In genomic region chr11:45472171-45472570, GRCm38 (mm10) we compare ENCODE assay signal across 14 mouse cellular contexts.
DNase-seq lines count a peak whose midpoint lies in the region; ATAC-seq lines count a peak whose summit lies in the region.
"Had no signal": no experiment of that assay in that cellular context is flagged by ENCODE, and none has a peak within 500 bp of the region (broad histone marks: within the 10 kb centered on the region; RNA-seq: fewer than 3 reads in every experiment).

No protein-coding gene starts in this region.

- WGBS in forebrain, embryonic 13.5 days = 77% methylated on average over 5 of the region's 5 CpGs
- WGBS in forebrain, embryonic 12.5 days = 66% methylated on average over 5 of the region's 5 CpGs
- WGBS in midbrain, embryonic 14.5 days = 64% methylated on average over 5 of the region's 5 CpGs
- WGBS in midbrain, embryonic 10.5 days = 73% methylated on average over 5 of the region's 5 CpGs
- 64% methylated on average over 5 of the region's 5 CpGs for WGBS in limb, embryonic 10.5 days

- H3K4me3 ChIP-seq in forebrain, embryonic 13.5 days = no peak overlapping the region
- no peak overlapping the region for H3K4me3 ChIP-seq in forebrain, embryonic 12.5 days (replicated peaks)
- no peak overlapping the region for H3K4me3 ChIP-seq in midbrain, embryonic 14.5 days (replicated peaks; ENCODE audit: low read depth, low read length)
- H3K4me3 ChIP-seq in midbrain, embryonic 10.5 days = no peak overlapping the region
- no peak overlapping the region for H3K4me3 ChIP-seq in limb, embryonic 10.5 days
- H3K4me3 ChIP-seq: heart, embryonic 13.5 days; limb, embryonic 13.5 days had no signal

- H3K9me3 ChIP-seq in forebrain, embryonic 13.5 days (replicated peaks) = no peaks in the 10 kb centered on the region
- no peaks in the 10 kb centered on the region for H3K9me3 ChIP-seq in forebrain, embryonic 12.5 days
- no peaks in the 10 kb centered on the region for H3K9me3 ChIP-seq in midbrain, embryonic 14.5 days (ENCODE audit: control insufficient read depth, low read length)
- no peaks in the 10 kb centered on the region for H3K9me3 ChIP-seq in midbrain, embryonic 10.5 days (replicated peaks)
- H3K9me3 ChIP-seq in limb, embryonic 10.5 days (replicated peaks) = no peaks in the 10 kb centered on the region
- H3K9me3 ChIP-seq: heart, embryonic 13.5 days; limb, embryonic 13.5 days had no signal

- H3K4me2 ChIP-seq in forebrain, embryonic 13.5 days = no peak overlapping the region
- no peak overlapping the region for H3K4me2 ChIP-seq in forebrain, embryonic 12.5 days
- no peak overlapping the region for H3K4me2 ChIP-seq in midbrain, embryonic 14.5 days (ENCODE audit: low read length)
- H3K4me2 ChIP-seq: heart, embryonic 13.5 days; limb, embryonic 13.5 days had no signal

- no peak overlapping the region for H3K9ac ChIP-seq in forebrain, embryonic 13.5 days
- no peak overlapping the region for H3K9ac ChIP-seq in forebrain, embryonic 12.5 days
- no peak overlapping the region for H3K9ac ChIP-seq in midbrain, embryonic 14.5 days (replicated peaks; ENCODE audit: low read length)
- H3K9ac ChIP-seq: heart, embryonic 13.5 days; limb, embryonic 13.5 days had no signal

- H3K27ac ChIP-seq in forebrain, embryonic 13.5 days = no peak overlapping the region
- no peak overlapping the region for H3K27ac ChIP-seq in forebrain, embryonic 12.5 days
- no peak overlapping the region for H3K27ac ChIP-seq in midbrain, embryonic 14.5 days (replicated peaks; ENCODE audit: low read depth, low read length)
- H3K27ac ChIP-seq in midbrain, embryonic 10.5 days (replicated peaks) = no peak overlapping the region
- H3K27ac ChIP-seq in limb, embryonic 10.5 days = peak overlapping the region; percentile 61; the same call in 1 of the 2 replicates
- H3K27ac ChIP-seq: heart, embryonic 13.5 days; limb, embryonic 13.5 days had no signal

- no peaks in the 10 kb centered on the region for H3K4me1 ChIP-seq in forebrain, embryonic 13.5 days
- H3K4me1 ChIP-seq in forebrain, embryonic 12.5 days = no peaks in the 10 kb centered on the region
- H3K4me1 ChIP-seq in midbrain, embryonic 14.5 days (ENCODE audit: control insufficient read depth, insufficient read depth, low read length) = no peaks in the 10 kb centered on the region
- peaks cover 6% of the 10 kb centered on the region for H3K4me1 ChIP-seq in midbrain, embryonic 10.5 days
- H3K4me1 ChIP-seq in limb, embryonic 10.5 days = peaks cover 8% of the 10 kb centered on the region
- H3K4me1 ChIP-seq: heart, embryonic 13.5 days had no signal

- H3K27me3 ChIP-seq in forebrain, embryonic 13.5 days = no peaks in the 10 kb centered on the region
- no peaks in the 10 kb centered on the region for H3K27me3 ChIP-seq in forebrain, embryonic 12.5 days
- no peaks in the 10 kb centered on the region for H3K27me3 ChIP-seq in midbrain, embryonic 14.5 days (ENCODE audit: control insufficient read depth, insufficient read depth, low read length)
- no peaks in the 10 kb centered on the region for H3K27me3 ChIP-seq in midbrain, embryonic 10.5 days (ENCODE audit: low read depth, poor library complexity, severe bottlenecking)
- no peaks in the 10 kb centered on the region for H3K27me3 ChIP-seq in limb, embryonic 10.5 days (ENCODE audit: low read depth, poor library complexity, severe bottlenecking)
- H3K27me3 ChIP-seq: heart, embryonic 13.5 days; limb, embryonic 13.5 days had no signal

- DNase-seq in midbrain, embryonic 14.5 days = peak; percentile 42
- DNase-seq in midbrain, embryonic 10.5 days (ENCODE audit: low spot score) = no peak
- DNase-seq in cerebellum, postnatal 14 days = peak; percentile 91 to 94
- DNase-seq in limb, embryonic 10.5 days (ENCODE audit: low spot score) = no peak
- DNase-seq in embryo, embryonic 10 days (ENCODE audit: low spot score) = no peak
- no peak for DNase-seq in lung, postnatal 25 days (ENCODE audit: low spot score)
- DNase-seq: B cell, adult 2 months; kidney, postnatal 4 days; lung, adult 2 months had no signal

- peak; percentile 91 for ATAC-seq in forebrain, embryonic 13.5 days
- ATAC-seq in forebrain, embryonic 12.5 days (ENCODE audit: low FRiP score) = no peak
- no peak for ATAC-seq in midbrain, embryonic 14.5 days (ENCODE audit: low FRiP score, low TSS enrichment)
- ATAC-seq: inflammation-experienced regulatory T-cells, adult 6 months had no signal

- H3K36me3 ChIP-seq in forebrain, embryonic 13.5 days (ENCODE audit: poor library complexity, severe bottlenecking) = no peaks in the 10 kb centered on the region
- H3K36me3 ChIP-seq in forebrain, embryonic 12.5 days (replicated peaks) = no peaks in the 10 kb centered on the region
- H3K36me3 ChIP-seq in midbrain, embryonic 14.5 days (ENCODE audit: control insufficient read depth, insufficient read depth, low read length) = no peaks in the 10 kb centered on the region
- H3K36me3 ChIP-seq in midbrain, embryonic 10.5 days = no peaks in the 10 kb centered on the region
- no peaks in the 10 kb centered on the region for H3K36me3 ChIP-seq in limb, embryonic 10.5 days
- H3K36me3 ChIP-seq: heart, embryonic 13.5 days; limb, embryonic 13.5 days had no signal

Comparison
In these comparisons a context has a peak if more than half of its experiments do, and no peak if none do; other contexts are left out.
1. DNase-seq: peak in midbrain, embryonic 14.5 days (single experiment) and cerebellum, postnatal 14 days (2 of 2); none in midbrain, embryonic 10.5 days (single experiment), limb, embryonic 10.5 days (single experiment), embryo, embryonic 10 days (single experiment) and lung, postnatal 25 days (single experiment).